Mouse (Mus musculus): ENCODE measurements around the gene Foxr1. TPM values are rescaled to one million over a fixed set of nuclear protein-coding genes. Genes with fewer than 3 reads are reported as not detected.
"Not testable (repeated sequence)": the region's sequence is repeated elsewhere in the genome, so short reads cannot be mapped to it uniquely, and the experiment has no call there.

Foxr1 gene
- polyA plus RNA-seq, 1 experiment from 2014 or later: not detected

GRCm38 (mm10) chr9:44411601-44412130, 29.3 kb downstream of the Foxr1 start:
- H3K4me2 ChIP-seq: no peak overlapping the region
- no peaks in the 10 kb centered on the region for H3K9me3 ChIP-seq (replicated peaks)
- H3K9ac ChIP-seq: no peak overlapping the region
- H3K4me3 ChIP-seq: no peak overlapping the region
- H3K27me3 ChIP-seq (replicated peaks): no peaks in the 10 kb centered on the region
- peaks cover 11% of the 10 kb centered on the region for H3K4me1 ChIP-seq (replicated peaks)
- peaks cover 72% of the 10 kb centered on the region for H3K36me3 ChIP-seq
- 86% methylated on average over 1 of the region's 1 CpGs for WGBS
- H3K27ac ChIP-seq (ENCODE audit: poor library complexity, severe bottlenecking): no peak overlapping the region
- no peak for ATAC-seq (ENCODE audit: insufficient number of reproducible peaks, low FRiP score)

- 89% methylated on average over 2 of the region's 2 CpGs for WGBS
- no peak overlapping the region for H3K9ac ChIP-seq
- ATAC-seq (ENCODE audit: insufficient number of reproducible peaks, low FRiP score): no peak
Measured at GRCm38 (mm10) chr9:44410647-44411336, 30.1 kb downstream of the Foxr1 start.

GRCm38 (mm10) chr9:44408693-44409092, 32.2 kb downstream of the Foxr1 start:
- Histone ChIP-seq H3K4me2 (peak overlapping the region; percentile 78), H3K4me1 (replicated peaks) (peaks cover 18% of the 10 kb centered on the region), H3K36me3 (peaks cover 68% of the 10 kb centered on the region), H3K4me3 (peak overlapping the region; percentile 99), H3K9ac (peak overlapping the region; percentile 98; the same call in 1 of the 2 replicates)
- not testable (repeated sequence) for H3K27me3 ChIP-seq (replicated peaks); H3K27ac ChIP-seq (ENCODE audit: poor library complexity, severe bottlenecking); H3K9me3 ChIP-seq (replicated peaks); ATAC-seq (ENCODE audit: insufficient number of reproducible peaks, low FRiP score)
- 74% methylated on average over 9 of the region's 9 CpGs for WGBS

More at GRCm38 (mm10) chr9:44410647-44411336, 30.1 kb downstream of the Foxr1 start:
- no peak overlapping the region for H3K4me2 ChIP-seq
- no peaks in the 10 kb centered on the region for H3K27me3 ChIP-seq (replicated peaks)
- peaks cover 15% of the 10 kb centered on the region for H3K4me1 ChIP-seq (replicated peaks)
- H3K9me3 ChIP-seq (replicated peaks): no peaks in the 10 kb centered on the region
- no peak overlapping the region for H3K4me3 ChIP-seq
- H3K36me3 ChIP-seq: peaks cover 64% of the 10 kb centered on the region
- no peak overlapping the region for H3K27ac ChIP-seq (ENCODE audit: poor library complexity, severe bottlenecking)

GRCm38 (mm10) chr9:44407752-44408097, 33.2 kb downstream of the Foxr1 start:
- H3K4me1 ChIP-seq (replicated peaks): peaks cover 18% of the 10 kb centered on the region

GRCm38 (mm10) chr9:44406906-44407751, 33.8 kb downstream of the Foxr1 start, which contains the start of the genes Rps25 and Trappc4:
Gene Rps25 (plus strand): TSS chr9:44407139.
Gene Trappc4 (minus strand): TSS chr9:44407600.
- no peaks in the 10 kb centered on the region for H3K9me3 ChIP-seq (replicated peaks)
- peak within 1 kb of the TSS; percentile 99 for H3K4me3 ChIP-seq
- under 1% methylated on average over 51 of the region's 51 CpGs for WGBS
- H3K9ac ChIP-seq: peak within 1 kb of the TSS; percentile 98
- H3K27me3 ChIP-seq (replicated peaks): no peaks in the 10 kb centered on the region
- H3K4me2 ChIP-seq: peak within 1 kb of the TSS; percentile 78
- peak; percentile 95 for ATAC-seq (ENCODE audit: insufficient number of reproducible peaks, low FRiP score)
- peak within 1 kb of the TSS; percentile 85 for H3K27ac ChIP-seq (ENCODE audit: poor library complexity, severe bottlenecking)
- peaks cover 70% of the 10 kb centered on the region for H3K36me3 ChIP-seq
- H3K4me1 ChIP-seq (replicated peaks): peaks cover 18% of the 10 kb centered on the region

More at GRCm38 (mm10) chr9:44407752-44408097, 33.2 kb downstream of the Foxr1 start:
- WGBS: under 1% methylated on average over 24 of the region's 24 CpGs
- H3K9ac ChIP-seq: peak overlapping the region; percentile 98
- no peaks in the 10 kb centered on the region for H3K9me3 ChIP-seq (replicated peaks)
- H3K4me2 ChIP-seq: peak overlapping the region; percentile 78
- peak; percentile 60; the same call in 1 of the 2 replicates for ATAC-seq (ENCODE audit: insufficient number of reproducible peaks, low FRiP score)
- H3K36me3 ChIP-seq: peaks cover 69% of the 10 kb centered on the region
- peak overlapping the region; percentile 85 for H3K27ac ChIP-seq (ENCODE audit: poor library complexity, severe bottlenecking)
- peak overlapping the region; percentile 99 for H3K4me3 ChIP-seq
- no peaks in the 10 kb centered on the region for H3K27me3 ChIP-seq (replicated peaks)

- H3K36me3 ChIP-seq: peaks cover 69% of the 10 kb centered on the region
- no peaks in the 10 kb centered on the region for H3K27me3 ChIP-seq (replicated peaks)
- H3K4me2 ChIP-seq: no peak overlapping the region
- no peak overlapping the region for H3K27ac ChIP-seq (ENCODE audit: poor library complexity, severe bottlenecking)
- no peaks in the 10 kb centered on the region for H3K9me3 ChIP-seq (replicated peaks)
- no peak for ATAC-seq (ENCODE audit: insufficient number of reproducible peaks, low FRiP score)
- WGBS: 85% methylated on average over 3 of the region's 3 CpGs
- no peak overlapping the region for H3K4me3 ChIP-seq
- no peak overlapping the region for H3K9ac ChIP-seq
- peaks cover 24% of the 10 kb centered on the region for H3K4me1 ChIP-seq (replicated peaks)
Measured at GRCm38 (mm10) chr9:44405011-44405410, 35.9 kb downstream of the Foxr1 start.

- H3K27ac ChIP-seq (ENCODE audit: poor library complexity, severe bottlenecking): no peak overlapping the region; the same call in 1 of the 2 replicates
Measured at GRCm38 (mm10) chr9:44401081-44401480, 39.9 kb downstream of the Foxr1 start.

GRCm38 (mm10) chr9:44399795-44400114, 41.2 kb downstream of the Foxr1 start:
- no peaks in the 10 kb centered on the region for H3K27me3 ChIP-seq (replicated peaks)
- peaks cover 23% of the 10 kb centered on the region for H3K4me1 ChIP-seq (replicated peaks)
- no peak for ATAC-seq (ENCODE audit: insufficient number of reproducible peaks, low FRiP score)
- peaks cover 63% of the 10 kb centered on the region for H3K36me3 ChIP-seq
- no peak overlapping the region for H3K4me3 ChIP-seq
- H3K9me3 ChIP-seq (replicated peaks): no peaks in the 10 kb centered on the region
- H3K27ac ChIP-seq (ENCODE audit: poor library complexity, severe bottlenecking): no peak overlapping the region
- 0 out of 2 replicates have a peak overlapping the region, but pooled peaks have one; percentile 3 for H3K9ac ChIP-seq
- 92% methylated on average over 6 of the region's 6 CpGs for WGBS
- H3K4me2 ChIP-seq: no peak overlapping the region

More at GRCm38 (mm10) chr9:44401081-44401480, 39.9 kb downstream of the Foxr1 start:
- peaks cover 26% of the 10 kb centered on the region for H3K4me1 ChIP-seq (replicated peaks)
- no peak overlapping the region for H3K4me3 ChIP-seq
- no peak overlapping the region for H3K4me2 ChIP-seq
- no peak for ATAC-seq (ENCODE audit: insufficient number of reproducible peaks, low FRiP score)
- no peaks in the 10 kb centered on the region for H3K27me3 ChIP-seq (replicated peaks)
- no peaks in the 10 kb centered on the region for H3K9me3 ChIP-seq (replicated peaks)
- peaks cover 73% of the 10 kb centered on the region for H3K36me3 ChIP-seq
- H3K9ac ChIP-seq: no peak overlapping the region
- WGBS: 49% methylated on average over 4 of the region's 4 CpGs

- H3K4me1 ChIP-seq (replicated peaks): peaks cover 23% of the 10 kb centered on the region
- H3K27ac ChIP-seq (ENCODE audit: poor library complexity, severe bottlenecking): no peak overlapping the region
- H3K27me3 ChIP-seq (replicated peaks): no peaks in the 10 kb centered on the region
- peaks cover 58% of the 10 kb centered on the region for H3K36me3 ChIP-seq
- 84% methylated on average over 13 of the region's 13 CpGs for WGBS
- no peak for ATAC-seq (ENCODE audit: insufficient number of reproducible peaks, low FRiP score)
- H3K4me2 ChIP-seq: no peak overlapping the region
- H3K9me3 ChIP-seq (replicated peaks): no peaks in the 10 kb centered on the region
- 0 out of 2 replicates have a peak overlapping the region, but pooled peaks have one; percentile 3 for H3K9ac ChIP-seq
- no peak overlapping the region for H3K4me3 ChIP-seq
Measured at GRCm38 (mm10) chr9:44399114-44399794, 41.7 kb downstream of the Foxr1 start.

GRCm38 (mm10) chr9:44398551-44398950, 42.4 kb downstream of the Foxr1 start:
- 85% methylated on average over 9 of the region's 9 CpGs for WGBS
- Histone ChIP-seq H3K4me2 (peak overlapping the region; percentile 95), H3K9ac (peak overlapping the region; percentile 59; the same call in 1 of the 2 replicates)

More at GRCm38 (mm10) chr9:44398551-44398950, 42.4 kb downstream of the Foxr1 start:
- H3K4me1 ChIP-seq (replicated peaks): peaks cover 23% of the 10 kb centered on the region
- H3K4me3 ChIP-seq: peak overlapping the region; percentile 82; the same call in 1 of the 2 replicates
- H3K27ac ChIP-seq (ENCODE audit: poor library complexity, severe bottlenecking): no peak overlapping the region
- no peak for ATAC-seq (ENCODE audit: insufficient number of reproducible peaks, low FRiP score)
- H3K9me3 ChIP-seq (replicated peaks): no peaks in the 10 kb centered on the region
- H3K27me3 ChIP-seq (replicated peaks): no peaks in the 10 kb centered on the region
- peaks cover 51% of the 10 kb centered on the region for H3K36me3 ChIP-seq
